Mouse (Mus musculus) kidney, embryonic 14.5 days (tissue): ENCODE data around the gene Myod1. TPM values are rescaled to one million over a fixed set of nuclear protein-coding genes. Genes with fewer than 3 reads are reported as not detected.

Source experiments
- ATAC-seq: fragments of 200-750 bp; cut with Nextera tagmentation; 2 replicates; pipeline ENCODE4 v1.8.0; 2017; ENCODE audit warnings: moderate number of reproducible peaks, mild to moderate bottlenecking, moderate TSS enrichment, moderate library complexity; ENCODE audit not compliant: low FRiP score, low TSS enrichment
- H3K27ac ChIP-seq: fragments of 300-500 bp; sonication (generic); 2 replicates; pipeline ENCODE4 v1.5.1; 2014; ENCODE audit warnings: low read depth, mild to moderate bottlenecking, low read length, moderate library complexity, mixed read lengths
- H3K27me3 ChIP-seq: fragments of 300-500 bp; sonication (generic); 2 replicates; pipeline ENCODE4 v1.6.1; 2014; ENCODE audit warnings: mild to moderate bottlenecking, low read length; ENCODE audit not compliant: control insufficient read depth, insufficient read depth
- H3K36me3 ChIP-seq: fragments of 300-500 bp; sonication (generic); 2 replicates; pipeline ENCODE4 v1.6.1; 2014; ENCODE audit warnings: low read length, mixed read lengths; ENCODE audit not compliant: control insufficient read depth, insufficient read depth
- H3K4me1 ChIP-seq: fragments of 300-500 bp; sonication (generic); 2 replicates; pipeline ENCODE4 v1.6.1; 2014; ENCODE audit warnings: low read length, mixed read lengths; ENCODE audit not compliant: control insufficient read depth, insufficient read depth
- H3K4me2 ChIP-seq: fragments of 300-500 bp; sonication (generic); replicated peaks from 2 replicates; pipeline ENCODE4 v1.6.1; 2014; ENCODE audit warnings: low read depth, mild to moderate bottlenecking, low read length
- H3K4me3 ChIP-seq: fragments of 300-500 bp; sonication (generic); 2 replicates; pipeline ENCODE4 v1.5.1; 2014; ENCODE audit warnings: mild to moderate bottlenecking, low read length
- H3K9ac ChIP-seq: fragments of 300-500 bp; sonication (generic); 2 replicates; pipeline ENCODE4 v1.6.1; 2014; ENCODE audit warnings: low read depth, mild to moderate bottlenecking, low read length, moderate library complexity
- H3K9me3 ChIP-seq: fragments of 300-500 bp; sonication (generic); 2 replicates; pipeline ENCODE4 v1.6.1; 2016; ENCODE audit warnings: low read length; ENCODE audit not compliant: control insufficient read depth
- WGBS: fragments of 180-500 bp; shearing (Covaris S2); extraction: QIAGEN DNeasy Blood & Tissue Kit; methylation state at CpG from one replicate; pipeline ENCODE4 v1.1.7; 2014; 5-methylcytosine and 5-hydroxymethylcytosine counted together
- polyA plus RNA-seq: library from polyadenylated mRNA; unstranded; fragments of >200 nt; fragmentation: Nextera tagmentation; extraction: Ambion mirVana; gene quantifications from 2 replicates; pipeline ENCODE4 v1.2.1, GENCODE M21; 2014

Myod1 gene
- polyA plus RNA-seq, 1 experiment from 2014 or later: 0.34 TPM

- no peaks in the 10 kb centered on the region for H3K4me1 ChIP-seq
- H3K9me3 ChIP-seq: no peaks in the 10 kb centered on the region
- H3K4me2 ChIP-seq: no peak overlapping the region
- WGBS: 68% methylated on average over 15 of the region's 15 CpGs
- no peak overlapping the region for H3K27ac ChIP-seq
- no peak for ATAC-seq
- no peaks in the 10 kb centered on the region for H3K36me3 ChIP-seq
- H3K27me3 ChIP-seq: peaks cover 20% of the 10 kb centered on the region
- H3K4me3 ChIP-seq: no peak overlapping the region
- no peak overlapping the region for H3K9ac ChIP-seq
Measured at GRCm38 (mm10) chr7:46403616-46404485, 27.6 kb downstream of the Myod1 start.

GRCm38 (mm10) chr7:46404756-46405155 lies 28.5 kb downstream of the Myod1 start:
- H3K4me1 ChIP-seq: no peaks in the 10 kb centered on the region

GRCm38 (mm10) chr7:46408606-46409005 lies 32.3 kb downstream of the Myod1 start:
- no peak for ATAC-seq
- Histone ChIP-seq H3K4me1 (no peaks in the 10 kb centered on the region), H3K27ac (no peak overlapping the region), H3K4me3 (no peak overlapping the region), H3K9ac (no peak overlapping the region), H3K27me3 (0 out of 2 replicates have a peak, but pooled peaks cover 8% of the 10 kb centered on the region), H3K36me3 (no peaks in the 10 kb centered on the region), H3K9me3 (no peaks in the 10 kb centered on the region), H3K4me2 (no peak overlapping the region)
- 88% methylated on average over 9 of the region's 9 CpGs for WGBS

More at GRCm38 (mm10) chr7:46404756-46405155, 28.5 kb downstream of the Myod1 start:
- Histone ChIP-seq H3K27ac (no peak overlapping the region), H3K9ac (no peak overlapping the region), H3K27me3 (peaks cover 11% of the 10 kb centered on the region; the same call in 1 of the 2 replicates), H3K4me2 (no peak overlapping the region), H3K4me3 (no peak overlapping the region), H3K9me3 (no peaks in the 10 kb centered on the region), H3K36me3 (no peaks in the 10 kb centered on the region)
- 85% methylated on average over 7 of the region's 7 CpGs for WGBS
- ATAC-seq: no peak

- peak; percentile 59; the same call in 1 of the 2 replicates for ATAC-seq
- H3K9me3 ChIP-seq: no peaks in the 10 kb centered on the region
- no peak overlapping the region for H3K4me3 ChIP-seq
- no peaks in the 10 kb centered on the region for H3K36me3 ChIP-seq
- no peak overlapping the region for H3K4me2 ChIP-seq
- WGBS: 31% methylated on average over 12 of the region's 12 CpGs
- no peaks in the 10 kb centered on the region for H3K4me1 ChIP-seq
- H3K9ac ChIP-seq: no peak overlapping the region
- H3K27me3 ChIP-seq: 0 out of 2 replicates have a peak, but pooled peaks cover 8% of the 10 kb centered on the region
- H3K27ac ChIP-seq: no peak overlapping the region
Measured at GRCm38 (mm10) chr7:46409204-46409789, 33.0 kb downstream of the Myod1 start.

GRCm38 (mm10) chr7:46410727-46411126 lies 34.5 kb downstream of the Myod1 start:
- 70% methylated on average over 6 of the region's 6 CpGs for WGBS

GRCm38 (mm10) chr7:46412823-46413222 lies 36.5 kb downstream of the Myod1 start:
- 76% methylated on average over 5 of the region's 5 CpGs for WGBS
- Histone ChIP-seq H3K27me3 (no peaks in the 10 kb centered on the region), H3K36me3 (no peaks in the 10 kb centered on the region), H3K9ac (no peak overlapping the region), H3K27ac (no peak overlapping the region), H3K4me1 (no peaks in the 10 kb centered on the region), H3K9me3 (no peaks in the 10 kb centered on the region), H3K4me3 (no peak overlapping the region), H3K4me2 (no peak overlapping the region)
- no peak for ATAC-seq

More at GRCm38 (mm10) chr7:46410727-46411126, 34.5 kb downstream of the Myod1 start:
- Histone ChIP-seq H3K36me3 (no peaks in the 10 kb centered on the region), H3K4me3 (no peak overlapping the region), H3K27me3 (no peaks in the 10 kb centered on the region), H3K9ac (no peak overlapping the region), H3K27ac (no peak overlapping the region), H3K9me3 (no peaks in the 10 kb centered on the region), H3K4me1 (no peaks in the 10 kb centered on the region), H3K4me2 (no peak overlapping the region)
- ATAC-seq: no peak

- Histone ChIP-seq H3K4me2 (no peak overlapping the region), H3K9me3 (no peaks in the 10 kb centered on the region), H3K27me3 (no peaks in the 10 kb centered on the region), H3K36me3 (no peaks in the 10 kb centered on the region), H3K9ac (no peak overlapping the region), H3K4me3 (no peak overlapping the region), H3K27ac (no peak overlapping the region), H3K4me1 (no peaks in the 10 kb centered on the region)
- 56% methylated on average over 6 of the region's 6 CpGs for WGBS
- no peak for ATAC-seq
Measured at GRCm38 (mm10) chr7:46413959-46414725, 37.9 kb downstream of the Myod1 start.

- H3K9ac ChIP-seq: no peak overlapping the region
- H3K9me3 ChIP-seq: no peaks in the 10 kb centered on the region
- H3K27ac ChIP-seq: no peak overlapping the region
- H3K4me3 ChIP-seq: no peak overlapping the region
- H3K27me3 ChIP-seq: no peaks in the 10 kb centered on the region
- ATAC-seq: no peak
- no peaks in the 10 kb centered on the region for H3K4me1 ChIP-seq
- WGBS: 66% methylated on average over 14 of the region's 14 CpGs
- H3K36me3 ChIP-seq: no peaks in the 10 kb centered on the region
- H3K4me2 ChIP-seq: no peak overlapping the region
Measured at GRCm38 (mm10) chr7:46415818-46416425, 39.6 kb downstream of the Myod1 start.
